Mouse (Mus musculus): Measurements from ENCODE around the gene Fbxo28. TPM values are rescaled to one million over a fixed set of nuclear protein-coding genes. Genes with fewer than 3 reads are reported as not detected.

Fbxo28 gene
- total and polyA plus RNA-seq, 3 experiments = 16.3 to 72.5 (median 17.2) TPM

GRCm38 (mm10) chr1:182345857-182346256, 4.4 kb upstream of the Fbxo28 start:
- peaks cover 0 to 3% of the 10 kb centered on the region in 2 experiments; a peak in 2 of 4 replicates for H3K4me1 ChIP-seq (ENCODE audit: control insufficient read depth in 1 of 2, insufficient read depth in 2 of 2, low read length in 2 of 2)
- no peak overlapping the region for H3K9ac ChIP-seq (ENCODE audit: control insufficient read depth, low read depth, low read length, poor library complexity, severe bottlenecking)
- DNase-seq (ENCODE audit: low read depth, low spot score) = no peak

GRCm38 (mm10) chr1:182341993-182342392, 564 bp upstream of the Fbxo28 start:
- H3K36me3 ChIP-seq (ENCODE audit: control insufficient read depth in 1 of 2, insufficient read depth in 2 of 2, low read length in 2 of 2) = peaks cover 0 to 16% of the 10 kb centered on the region in 2 experiments; a peak in 2 of 4 replicates
- H3K27ac ChIP-seq (ENCODE audit: control insufficient read depth, low read depth, low read length) = peak overlapping the region; percentile 8; the same call in 1 of the 2 replicates
- H3K27me3 ChIP-seq (ENCODE audit: control insufficient read depth in 1 of 2, insufficient read depth in 2 of 2, low read length in 2 of 2) = no peaks in the 10 kb centered on the region
- DNase-seq (ENCODE audit: low read depth, low spot score) = peak; percentile 54
- TF ChIP-seq MYB (IDR thresholded peaks at IDR 0.05; ENCODE audit: low read depth, low read length) (no peak), E2F4 (IDR thresholded peaks at IDR 0.05; ENCODE audit: borderline replicate concordance, low read depth, low read length) (no peak), ZMIZ1 (IDR thresholded peaks at IDR 0.05; ENCODE audit: low read depth, low read length) (no peak), ZKSCAN1 (IDR thresholded peaks at IDR 0.05; ENCODE audit: low read depth, low read length) (no peak), JUND (IDR thresholded peaks at IDR 0.05; ENCODE audit: low read depth, low read length) (0 out of 2 replicates have a peak, but pooled peaks have one; percentile 54), CHD1 (IDR thresholded peaks at IDR 0.05; ENCODE audit: low read depth, low read length) (0 out of 2 replicates have a peak, but pooled peaks have one; percentile 49)
- peaks cover 35% of the 10 kb centered on the region for H3K79me2 ChIP-seq (ENCODE audit: control insufficient read depth, insufficient read depth, low read length, poor library complexity)
- peak overlapping the region; percentile 95 to 99 for H3K4me3 ChIP-seq (ENCODE audit: control insufficient read depth in 1 of 2, insufficient read depth in 1 of 2, low read depth in 2 of 2, low read length in 2 of 2)
- peaks cover 10 to 12% of the 10 kb centered on the region in 2 experiments for H3K4me1 ChIP-seq (ENCODE audit: control insufficient read depth in 1 of 2, insufficient read depth in 2 of 2, low read length in 2 of 2)
- H3K9me3 ChIP-seq (replicated peaks; ENCODE audit: insufficient read depth, low read length) = no peaks in the 10 kb centered on the region
- peak overlapping the region; percentile 73 for H3K9ac ChIP-seq (ENCODE audit: control insufficient read depth, low read depth, low read length, poor library complexity, severe bottlenecking)

More at GRCm38 (mm10) chr1:182345857-182346256, 4.4 kb upstream of the Fbxo28 start:
- Histone ChIP-seq H3K36me3 (ENCODE audit: control insufficient read depth in 1 of 2, insufficient read depth in 2 of 2, low read length in 2 of 2) (0 out of 4 replicates have a peak, but pooled peaks cover 0 to 4% of the 10 kb centered on the region in 2 experiments), H3K79me2 (ENCODE audit: control insufficient read depth, insufficient read depth, low read length, poor library complexity) (peaks cover 5% of the 10 kb centered on the region), H3K27ac (ENCODE audit: control insufficient read depth, low read depth, low read length) (no peak overlapping the region), H3K9me3 (replicated peaks; ENCODE audit: insufficient read depth, low read length) (no peaks in the 10 kb centered on the region), H3K27me3 (ENCODE audit: control insufficient read depth in 1 of 2, insufficient read depth in 2 of 2, low read length in 2 of 2) (no peaks in the 10 kb centered on the region), H3K4me3 (ENCODE audit: control insufficient read depth in 1 of 2, insufficient read depth in 1 of 2, low read depth in 2 of 2, low read length in 2 of 2) (no peak overlapping the region)
- TF ChIP-seq MEF2A (IDR thresholded peaks at IDR 0.05; ENCODE audit: extremely low read depth, insufficient replicate concordance, low read depth, low read length, poor library complexity, severe bottlenecking) (no peak), GABPA (IDR thresholded peaks at IDR 0.05; ENCODE audit: low read depth, low read length) (no peak), UBTF (IDR thresholded peaks at IDR 0.05; ENCODE audit: borderline replicate concordance, insufficient read depth, low read depth, low read length) (no peak), E2F4 (IDR thresholded peaks at IDR 0.05; ENCODE audit: borderline replicate concordance, low read depth, low read length) (no peak), CHD2 (IDR thresholded peaks at IDR 0.05; ENCODE audit: low read length) (no peak), BHLHE40 (IDR thresholded peaks at IDR 0.05; ENCODE audit: borderline replicate concordance, low read depth, low read length) (no peak), USF1 (IDR thresholded peaks at IDR 0.05; ENCODE audit: low read depth, low read length) (no peak), MAX (IDR thresholded peaks at IDR 0.05; ENCODE audit: low read length) (no peak), ZNF384 (IDR thresholded peaks at IDR 0.05; ENCODE audit: low read depth, low read length) (no peak), TBP (IDR thresholded peaks at IDR 0.05; ENCODE audit: low read depth, low read length) (no peak), RCOR1 (IDR thresholded peaks at IDR 0.05; ENCODE audit: low read depth, low read length) (no peak), MXI1 (IDR thresholded peaks at IDR 0.05; ENCODE audit: low read depth, low read length) (no peak), MYC (IDR thresholded peaks at IDR 0.05; ENCODE audit: low read depth, low read length) (no peak), CHD1 (IDR thresholded peaks at IDR 0.05; ENCODE audit: low read depth, low read length) (no peak), CTCF (IDR thresholded peaks at IDR 0.05 in 2 of 3, conservative IDR thresholded peaks at IDR 0.05 in 1 of 3; ENCODE audit: control insufficient read depth in 1 of 3, insufficient read depth in 1 of 3, low read depth in 2 of 3, low read length in 3 of 3, poor library complexity in 1 of 3, severe bottlenecking in 1 of 3) (no peak), SIN3A (IDR thresholded peaks at IDR 0.05; ENCODE audit: low read length) (no peak), POLR2AphosphoS5 (IDR thresholded peaks at IDR 0.05; ENCODE audit: borderline replicate concordance, low read depth, low read length) (no peak)

All from MEL (cell line).